Mouse (Mus musculus) forebrain, embryonic 11.5 days (tissue): ENCODE data around the gene Filip1. TPM values are rescaled to one million over a fixed set of nuclear protein-coding genes. Genes with fewer than 3 reads are reported as not detected.

Source experiments
- ATAC-seq: fragments of 200-750 bp; cut with Nextera tagmentation; replicated peaks from 2 replicates; pipeline ENCODE4 v1.8.0; 2017; ENCODE audit warnings: moderate TSS enrichment; ENCODE audit not compliant: low FRiP score
- DNase-seq: peaks from one replicate; pipeline ENCODE4 v3.0.0-alpha.2; 2017; ENCODE audit warnings: low spot score
- H3K27ac ChIP-seq: fragments of 300-500 bp; sonication (generic); 2 replicates; pipeline ENCODE4 v1.5.1; 2014; ENCODE audit warnings: low read depth, low read length
- H3K27me3 ChIP-seq: fragments of 300-500 bp; sonication (generic); 2 replicates; pipeline ENCODE4 v1.6.1; 2014; ENCODE audit warnings: mild to moderate bottlenecking, low read length, mixed read lengths; ENCODE audit not compliant: control insufficient read depth, insufficient read depth
- H3K36me3 ChIP-seq: fragments of 300-500 bp; sonication (generic); 2 replicates; pipeline ENCODE4 v1.6.1; 2014; ENCODE audit warnings: mild to moderate bottlenecking, low read length, moderate library complexity, mixed read lengths; ENCODE audit not compliant: control insufficient read depth, insufficient read depth
- H3K4me1 ChIP-seq: fragments of 300-500 bp; sonication (generic); replicated peaks from 2 replicates; pipeline ENCODE4 v1.6.1; 2014; ENCODE audit warnings: low read length, mixed read lengths; ENCODE audit not compliant: control insufficient read depth, insufficient read depth
- H3K4me2 ChIP-seq: fragments of 300-500 bp; sonication (generic); 2 replicates; pipeline ENCODE4 v1.6.1; 2014; ENCODE audit warnings: low read depth, mild to moderate bottlenecking, low read length, moderate library complexity, mixed read lengths; ENCODE audit not compliant: severe bottlenecking
- H3K4me3 ChIP-seq: fragments of 300-500 bp; sonication (generic); 2 replicates; pipeline ENCODE4 v1.5.1; 2014; ENCODE audit warnings: low read depth, low read length
- H3K9ac ChIP-seq: fragments of 300-500 bp; sonication (generic); 2 replicates; pipeline ENCODE4 v1.6.1; 2014; ENCODE audit warnings: low read length
- H3K9me3 ChIP-seq: fragments of 300-500 bp; sonication (generic); 2 replicates; pipeline ENCODE4 v1.6.1; 2016; ENCODE audit warnings: low read length, mixed read lengths; ENCODE audit not compliant: control insufficient read depth
- WGBS: fragments of 180-500 bp; shearing (Covaris S2); extraction: QIAGEN DNeasy Blood & Tissue Kit; methylation state at CpG from one replicate; pipeline ENCODE4 v1.1.7; 2014; 5-methylcytosine and 5-hydroxymethylcytosine counted together
- polyA plus RNA-seq: library from polyadenylated mRNA; unstranded; fragments of >200 nt; fragmentation: Nextera tagmentation; extraction: Ambion mirVana; gene quantifications from 2 replicates; pipeline ENCODE4 v1.2.1, GENCODE M21; 2014

Gene Filip1
- polyA plus RNA-seq, 1 experiment from 2014 or later: 13.6 TPM

DNA sequence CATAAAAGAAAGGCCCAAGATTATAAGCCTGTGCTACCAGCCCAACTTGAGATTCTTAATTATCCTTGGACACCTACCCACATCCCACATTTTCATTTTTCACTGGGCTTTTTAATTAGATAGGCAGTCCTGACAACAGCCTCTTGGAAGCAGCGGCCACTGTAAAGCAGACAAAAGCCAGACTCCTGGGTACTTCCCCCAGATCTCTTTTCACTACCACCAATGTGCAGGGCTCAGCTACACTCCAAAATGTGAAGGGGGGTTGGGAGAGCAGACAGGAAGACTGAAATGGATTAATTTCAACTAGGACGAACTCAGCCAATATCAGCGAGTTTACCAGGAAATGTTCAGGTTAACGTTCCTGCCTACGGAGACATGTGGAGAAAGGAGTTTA, 92.1 kb downstream of the Filip1 start:
- H3K9me3 ChIP-seq: no peaks in the 10 kb centered on the region
- no peak overlapping the region for H3K9ac ChIP-seq
- no peak overlapping the region for H3K4me3 ChIP-seq
- H3K27ac ChIP-seq: no peak overlapping the region
- H3K4me2 ChIP-seq: no peak overlapping the region
- no peaks in the 10 kb centered on the region for H3K27me3 ChIP-seq
- WGBS: 58% methylated on average over 5 of the region's 5 CpGs
- H3K36me3 ChIP-seq: no peaks in the 10 kb centered on the region
- peaks cover 8% of the 10 kb centered on the region for H3K4me1 ChIP-seq
- ATAC-seq (peak; percentile 55; the same call in 1 of the 2 replicates), DNase-seq (no peak)

DNA sequence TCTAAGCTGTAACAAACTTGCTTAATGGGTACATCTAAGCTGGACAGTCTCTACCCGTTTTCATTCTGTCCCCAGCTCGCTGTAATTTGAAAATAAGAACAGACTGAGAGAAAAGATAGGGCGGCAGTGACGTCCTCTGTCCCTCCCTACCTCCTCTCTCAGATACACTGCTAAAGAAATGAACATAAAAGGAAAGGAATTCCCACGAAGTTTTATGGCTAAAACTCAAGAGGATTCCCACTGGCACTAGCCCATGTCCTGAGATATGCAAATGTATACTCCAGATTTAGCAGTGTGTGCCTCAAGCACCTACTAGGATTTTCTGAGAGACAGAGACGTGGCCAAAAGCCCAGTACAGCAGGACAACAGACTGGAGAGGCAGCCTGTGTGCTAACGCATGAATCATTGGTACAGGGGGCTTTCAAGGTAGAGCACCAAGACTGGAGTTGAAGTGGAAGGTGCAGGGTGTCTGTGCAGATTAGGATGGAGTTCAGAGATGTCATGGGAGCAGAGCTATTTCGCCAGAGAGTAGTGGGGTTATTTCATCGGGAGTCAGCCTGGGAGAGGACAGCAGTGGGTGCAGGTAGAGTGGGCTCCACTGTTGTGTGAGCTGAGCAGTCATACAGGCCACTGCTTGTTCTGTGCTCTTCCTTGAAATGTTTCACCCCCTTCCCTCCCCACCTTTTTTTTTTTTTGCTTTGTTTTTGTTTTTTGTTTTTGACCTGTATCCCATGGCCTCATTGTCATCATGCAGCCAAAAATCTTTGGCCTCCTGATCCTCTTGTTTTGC, 92.7 kb downstream of the Filip1 start:
- H3K4me3 ChIP-seq: no peak overlapping the region
- ATAC-seq (peak; percentile 53), DNase-seq (no peak)
- 69% methylated on average over 9 of the region's 9 CpGs for WGBS
- no peaks in the 10 kb centered on the region for H3K9me3 ChIP-seq
- no peak overlapping the region for H3K9ac ChIP-seq
- H3K36me3 ChIP-seq: no peaks in the 10 kb centered on the region
- H3K4me1 ChIP-seq: peaks cover 8% of the 10 kb centered on the region
- no peak overlapping the region for H3K4me2 ChIP-seq
- no peak overlapping the region for H3K27ac ChIP-seq
- no peaks in the 10 kb centered on the region for H3K27me3 ChIP-seq

DNA sequence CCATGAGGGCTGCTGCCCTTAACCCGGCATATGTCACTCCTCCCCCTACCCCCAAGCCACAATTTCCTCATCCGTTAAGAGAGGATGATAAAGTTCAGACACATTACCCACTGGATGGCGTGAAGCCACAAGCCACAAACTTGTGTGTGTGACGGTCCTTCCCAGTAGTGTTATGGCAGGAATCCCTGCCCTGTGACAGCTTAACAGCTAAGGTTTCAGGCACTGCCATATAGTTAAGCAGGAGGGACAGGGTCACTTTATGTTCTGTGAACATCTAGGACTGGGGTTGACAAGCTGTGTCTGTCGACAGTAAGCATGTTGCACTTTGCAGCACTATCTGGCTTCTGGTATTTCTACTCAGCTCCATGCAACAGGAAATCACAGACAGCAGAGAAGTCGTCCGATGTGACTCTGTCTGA, 93.3 kb downstream of the Filip1 start:
- Histone ChIP-seq H3K4me1 (peaks cover 8% of the 10 kb centered on the region), H3K27ac (no peak overlapping the region), H3K9ac (no peak overlapping the region), H3K4me3 (no peak overlapping the region), H3K27me3 (no peaks in the 10 kb centered on the region), H3K4me2 (no peak overlapping the region), H3K9me3 (no peaks in the 10 kb centered on the region), H3K36me3 (no peaks in the 10 kb centered on the region)
- WGBS: 87% methylated on average over 7 of the region's 7 CpGs
- DNase-seq (no peak), ATAC-seq (no peak)

DNA sequence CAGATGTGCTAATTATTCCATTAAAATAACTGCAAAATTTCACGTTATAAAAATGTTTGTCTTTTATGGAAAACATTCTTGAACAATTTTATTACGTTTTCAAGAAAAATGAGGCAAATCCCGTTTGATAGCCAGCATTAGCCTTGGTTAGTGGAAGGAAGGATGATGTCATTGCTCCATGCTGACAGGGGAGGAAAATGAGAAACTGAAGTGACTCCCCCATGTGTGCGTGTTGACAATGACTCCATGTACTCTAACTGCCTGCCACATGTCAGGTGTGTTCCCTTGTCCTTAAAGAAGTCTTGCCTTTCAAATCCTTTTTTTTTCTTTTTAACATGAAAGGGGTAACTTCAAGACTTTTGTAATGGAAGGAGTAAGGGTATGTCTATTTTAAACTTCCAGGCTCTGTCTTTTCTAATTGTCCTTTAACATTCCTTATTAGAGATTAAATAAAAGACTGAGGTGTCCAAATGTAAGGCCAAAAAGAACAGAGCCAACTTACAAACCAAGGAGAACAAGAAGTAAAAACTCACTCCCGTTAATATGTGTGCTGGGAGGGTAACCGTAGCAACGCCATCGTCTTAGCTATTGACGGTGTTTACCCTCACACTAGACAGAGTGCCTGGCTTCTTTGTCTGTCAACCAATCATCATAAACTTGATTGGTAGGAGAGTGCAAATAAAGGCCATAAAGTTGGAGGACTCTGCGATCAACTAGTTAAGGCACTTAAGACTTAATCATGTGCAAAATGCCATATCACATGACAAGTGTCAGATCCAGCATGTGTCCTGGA, 94.1 kb downstream of the Filip1 start:
- H3K27me3 ChIP-seq: no peaks in the 10 kb centered on the region
- no peak overlapping the region for H3K27ac ChIP-seq
- WGBS: 67% methylated on average over 10 of the region's 10 CpGs
- no peak for DNase-seq
- peaks cover 8% of the 10 kb centered on the region for H3K4me1 ChIP-seq
- H3K4me2 ChIP-seq: no peak overlapping the region
- no peak overlapping the region for H3K4me3 ChIP-seq
- H3K36me3 ChIP-seq: no peaks in the 10 kb centered on the region
- ATAC-seq: no peak
- no peak overlapping the region for H3K9ac ChIP-seq
- H3K9me3 ChIP-seq: no peaks in the 10 kb centered on the region

DNA sequence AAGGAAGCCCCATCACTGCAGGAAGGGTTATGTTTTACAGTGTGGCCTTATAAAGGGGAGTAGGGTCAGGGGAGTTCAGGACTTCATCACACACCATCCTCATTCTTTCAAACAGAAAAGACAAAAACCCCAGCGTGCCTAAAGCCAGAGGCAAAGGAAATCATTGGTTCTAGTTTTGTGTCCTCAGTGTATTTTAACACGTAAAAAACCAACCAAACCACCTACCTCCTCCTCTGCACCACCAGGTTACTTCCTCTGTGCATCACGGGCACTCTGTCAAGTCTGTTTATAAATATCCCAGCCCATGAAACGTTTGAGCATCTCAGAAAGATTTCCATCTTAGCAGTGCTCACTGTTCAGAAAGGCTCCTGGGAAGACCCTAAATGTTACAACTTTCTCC, 98.4 kb downstream of the Filip1 start:
- H3K4me2 ChIP-seq: no peak overlapping the region
- H3K9ac ChIP-seq: no peak overlapping the region
- DNase-seq (no peak), ATAC-seq (no peak)
- H3K36me3 ChIP-seq: no peaks in the 10 kb centered on the region
- no peak overlapping the region for H3K4me3 ChIP-seq
- H3K9me3 ChIP-seq: no peaks in the 10 kb centered on the region
- 0 out of 2 replicates have a peak, but pooled peaks cover 3% of the 10 kb centered on the region for H3K4me1 ChIP-seq
- 40% methylated on average over 4 of the region's 4 CpGs for WGBS
- H3K27ac ChIP-seq: no peak overlapping the region
- H3K27me3 ChIP-seq: no peaks in the 10 kb centered on the region

DNA sequence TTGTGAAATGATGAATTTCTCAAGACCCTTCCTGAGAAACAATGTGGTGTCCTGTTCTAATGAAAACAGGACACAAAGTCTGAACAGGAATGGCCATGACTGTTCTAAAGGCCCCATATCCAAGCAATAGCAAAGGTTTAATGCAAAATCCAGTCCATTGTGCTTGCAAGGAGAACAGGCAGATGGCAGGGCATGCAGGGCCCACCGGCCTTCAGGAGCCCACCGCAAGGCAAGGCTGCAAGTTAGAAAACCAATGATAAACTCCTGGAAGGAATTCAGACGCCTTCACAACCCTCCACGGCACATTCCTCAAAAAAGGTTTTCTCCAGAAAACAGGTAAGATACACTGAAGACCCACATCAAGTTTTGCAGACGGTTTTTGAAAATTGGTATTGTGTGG, 99.7 kb downstream of the Filip1 start:
- Histone ChIP-seq H3K4me2 (no peak overlapping the region), H3K4me1 (0 out of 2 replicates have a peak, but pooled peaks cover 3% of the 10 kb centered on the region), H3K9me3 (no peaks in the 10 kb centered on the region), H3K9ac (no peak overlapping the region), H3K4me3 (no peak overlapping the region), H3K27ac (no peak overlapping the region), H3K36me3 (no peaks in the 10 kb centered on the region), H3K27me3 (no peaks in the 10 kb centered on the region)
- DNase-seq: no peak
- ATAC-seq: no peak
- 89% methylated on average over 5 of the region's 5 CpGs for WGBS

DNA sequence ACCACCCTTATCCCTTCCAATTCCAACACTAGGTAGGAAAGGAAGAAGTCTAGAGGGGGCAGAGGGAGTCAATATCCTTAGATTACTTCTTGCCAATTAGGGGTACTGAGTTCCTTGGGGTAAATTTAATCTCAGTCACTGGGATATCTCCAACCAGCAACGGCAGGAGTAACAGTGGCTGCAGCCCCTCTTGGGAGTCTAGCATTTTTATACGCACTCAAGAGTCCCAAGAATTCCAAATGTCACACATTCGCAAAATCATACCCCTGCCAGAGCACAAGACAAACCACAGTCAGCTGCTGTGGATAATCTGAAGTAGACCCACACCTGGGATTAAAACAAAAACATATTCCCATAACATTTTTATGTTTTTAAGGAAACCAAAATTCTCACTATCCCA, 102.5 kb downstream of the Filip1 start:
- Histone ChIP-seq H3K4me3 (no peak overlapping the region), H3K27ac (no peak overlapping the region), H3K27me3 (no peaks in the 10 kb centered on the region), H3K4me1 (0 out of 2 replicates have a peak, but pooled peaks cover 3% of the 10 kb centered on the region), H3K4me2 (no peak overlapping the region), H3K9ac (no peak overlapping the region), H3K36me3 (no peaks in the 10 kb centered on the region), H3K9me3 (no peaks in the 10 kb centered on the region)
- WGBS: 91% methylated on average over 3 of the region's 3 CpGs
- no peak for DNase-seq
- no peak for ATAC-seq

DNA sequence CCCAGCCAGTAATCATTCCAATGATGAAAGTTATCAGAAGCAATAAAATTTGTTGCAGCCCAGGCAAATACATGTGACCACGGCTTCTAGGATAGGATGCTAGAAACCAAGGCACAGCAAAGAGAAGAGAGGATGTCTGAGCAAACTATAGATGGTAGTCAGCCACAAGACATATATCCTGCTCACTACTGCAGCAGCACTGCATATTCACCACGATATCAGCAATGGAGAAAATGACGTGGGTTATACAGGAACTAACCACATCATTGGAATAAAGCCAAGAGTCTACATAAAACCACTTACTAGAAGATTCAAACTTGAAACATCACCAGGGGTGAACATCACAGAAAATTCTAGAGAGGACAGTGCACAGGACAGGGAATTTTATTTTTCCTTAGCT, 113.8 kb downstream of the Filip1 start:
- DNase-seq: no peak
- Histone ChIP-seq H3K4me2 (no peak overlapping the region), H3K36me3 (no peaks in the 10 kb centered on the region), H3K9ac (no peak overlapping the region), H3K4me1 (no peaks in the 10 kb centered on the region), H3K4me3 (no peak overlapping the region), H3K27me3 (no peaks in the 10 kb centered on the region), H3K9me3 (no peaks in the 10 kb centered on the region), H3K27ac (no peak overlapping the region)
- no peak for ATAC-seq
- WGBS: 92% methylated on average over 3 of the region's 3 CpGs
